In genomic region chr19:44554490-44554860, GRCm38 (mm10) we compare ENCODE assay signal across 8 mouse cellular contexts. TPM values are rescaled to one million over a fixed set of nuclear protein-coding genes. Genes with fewer than 3 reads are reported as not detected.
DNase-seq lines count a peak whose midpoint lies in the region; ATAC-seq and TF ChIP-seq lines count a peak whose summit lies in the region.

No protein-coding gene starts in this region.

- no peaks in the 10 kb centered on the region for H3K9me3 ChIP-seq in heart, embryonic 12.5 days (replicated peaks)
- no peaks in the 10 kb centered on the region for H3K9me3 ChIP-seq in E14TG2a.4 (ENCODE audit: low read length)
- no peaks in the 10 kb centered on the region for H3K9me3 ChIP-seq in forebrain, embryonic 15.5 days
- no peaks in the 10 kb centered on the region for H3K9me3 ChIP-seq in liver, postnatal 0 days (ENCODE audit: low read length)

- H3K4me2 ChIP-seq in heart, embryonic 12.5 days, result peak overlapping the region; percentile 95
- peak overlapping the region; percentile 68 for H3K4me2 ChIP-seq in forebrain, embryonic 15.5 days (replicated peaks)
- peak overlapping the region; percentile 84 for H3K4me2 ChIP-seq in liver, postnatal 0 days (ENCODE audit: low read depth, low read length)

- no peak for DNase-seq in heart, postnatal 14 days
- DNase-seq in liver, postnatal 0 days, result no peak
- DNase-seq in right cerebral cortex, adult 18-20 months, result no peak
- DNase-seq in embryo, embryonic 10 days (ENCODE audit: low spot score), result no peak
- no peak for DNase-seq in adrenal gland, postnatal 4 days (ENCODE audit: low spot score in 2 of 2)

- WGBS in heart, embryonic 12.5 days, result 3% methylated on average over 8 of the region's 8 CpGs
- WGBS in forebrain, embryonic 15.5 days, result 5% methylated on average over 8 of the region's 8 CpGs
- WGBS in liver, postnatal 0 days (ENCODE audit: insufficient replicate concordance), result 3% methylated on average over 8 of the region's 8 CpGs

- H3K27me3 ChIP-seq in heart, embryonic 12.5 days (replicated peaks), result no peaks in the 10 kb centered on the region
- H3K27me3 ChIP-seq in E14TG2a.4 (ENCODE audit: insufficient read depth, low read length), result no peaks in the 10 kb centered on the region
- H3K27me3 ChIP-seq in forebrain, embryonic 15.5 days, result peaks cover 7% of the 10 kb centered on the region; the same call in 1 of the 2 replicates
- no peaks in the 10 kb centered on the region for H3K27me3 ChIP-seq in liver, postnatal 0 days (ENCODE audit: insufficient read depth, low read length)

- peak overlapping the region; percentile 96 for H3K9ac ChIP-seq in heart, embryonic 12.5 days
- peak overlapping the region; percentile 86 for H3K9ac ChIP-seq in forebrain, embryonic 15.5 days (replicated peaks)
- H3K9ac ChIP-seq in liver, postnatal 0 days (replicated peaks), result peak overlapping the region; percentile 93

- TF ChIP-seq CTCF in E14TG2a.4 (conservative IDR thresholded peaks at IDR 0.05; ENCODE audit: low read length), result no peak
- TF ChIP-seq CTCF in liver, postnatal 0 days (IDR thresholded peaks at IDR 0.05; ENCODE audit: low read depth), result no peak

- ATAC-seq in heart, embryonic 12.5 days (ENCODE audit: insufficient number of reproducible peaks, low FRiP score), result no peak
- ATAC-seq in forebrain, embryonic 15.5 days (replicated peaks), result peak; percentile 60
- ATAC-seq in liver, postnatal 0 days, result peak; percentile 5; the same call in 1 of the 2 replicates

- no peak for TF ChIP-seq EP300 in liver, postnatal 0 days (IDR thresholded peaks at IDR 0.05; ENCODE audit: low read depth)

- peaks cover 39% of the 10 kb centered on the region for H3K36me3 ChIP-seq in heart, embryonic 12.5 days
- peaks cover 42% of the 10 kb centered on the region for H3K36me3 ChIP-seq in E14TG2a.4 (ENCODE audit: insufficient read depth, low read length)
- H3K36me3 ChIP-seq in forebrain, embryonic 15.5 days, result peaks cover 35% of the 10 kb centered on the region
- peaks cover 39% of the 10 kb centered on the region for H3K36me3 ChIP-seq in liver, postnatal 0 days (replicated peaks; ENCODE audit: insufficient read depth, low read length)

- H3K4me1 ChIP-seq in heart, embryonic 12.5 days (replicated peaks), result peaks cover 8% of the 10 kb centered on the region; the same call in 1 of the 2 replicates
- peaks cover 19% of the 10 kb centered on the region for H3K4me1 ChIP-seq in E14TG2a.4 (replicated peaks; ENCODE audit: low read depth, low read length)
- peaks cover 21% of the 10 kb centered on the region for H3K4me1 ChIP-seq in forebrain, embryonic 15.5 days
- H3K4me1 ChIP-seq in liver, postnatal 0 days (ENCODE audit: insufficient read depth), result peaks cover 7% of the 10 kb centered on the region

- peak overlapping the region; percentile 94 for H3K4me3 ChIP-seq in heart, embryonic 12.5 days
- H3K4me3 ChIP-seq in E14TG2a.4 (replicated peaks; ENCODE audit: low read length), result peak overlapping the region; percentile 95
- H3K4me3 ChIP-seq in forebrain, embryonic 15.5 days, result peak overlapping the region; percentile 80
- peak overlapping the region; percentile 84 for H3K4me3 ChIP-seq in liver, postnatal 0 days (ENCODE audit: low read depth, low read length)

- intact Hi-C loops in heart, postnatal 14 days (cut with DNase I), result no loop called here

- peak overlapping the region; percentile 87 for H3K27ac ChIP-seq in heart, embryonic 12.5 days (ENCODE audit: poor library complexity, severe bottlenecking)
- H3K27ac ChIP-seq in forebrain, embryonic 15.5 days (replicated peaks), result 0 out of 2 replicates have a peak overlapping the region, but pooled peaks have one; percentile 62
- H3K27ac ChIP-seq in liver, postnatal 0 days (ENCODE audit: low read depth), result peak overlapping the region; percentile 74

RNA-seq across cellular contexts. Expression of gene Ndufb8, which starts 0.8 kb away (rescaled TPM):
- 824 and 832 TPM in 2 replicates for polyA plus RNA-seq in heart, embryonic 12.5 days (2016; fragmentation: Nextera tagmentation; extraction: Ambion mirVana)
- total RNA-seq in heart, postnatal 14 days (2021), result 1,000 to 10,000 TPM; 1,711 to 1,762 TPM
- polyA plus RNA-seq in forebrain, embryonic 15.5 days (2015; fragmentation: Nextera tagmentation; extraction: Ambion mirVana), result 428 and 451 TPM in 2 replicates
- 394 and 410 TPM in 2 replicates for polyA plus RNA-seq in liver, postnatal 0 days (2015; fragmentation: Nextera tagmentation; extraction: Ambion mirVana)
- total RNA-seq in adrenal gland, postnatal 4 days (2021), result 100 to 1,000 TPM; 411 to 441 TPM

RNA-seq across cellular contexts. Expression of gene Gm20538, which starts 1.8 kb away (rescaled TPM):
- polyA plus RNA-seq in heart, embryonic 12.5 days (2016; fragmentation: Nextera tagmentation; extraction: Ambion mirVana), result not detected in 2 replicates
- not detected for total RNA-seq in heart, postnatal 14 days (2021)
- polyA plus RNA-seq in forebrain, embryonic 15.5 days (2015; fragmentation: Nextera tagmentation; extraction: Ambion mirVana), result not detected in 2 replicates
- not detected in 2 replicates for polyA plus RNA-seq in liver, postnatal 0 days (2015; fragmentation: Nextera tagmentation; extraction: Ambion mirVana)
- not detected for total RNA-seq in adrenal gland, postnatal 4 days (2021)

RNA-seq across cellular contexts. Expression of gene Hif1an, which starts 8.2 kb away (rescaled TPM):
- 40.8 TPM in 2 replicates for polyA plus RNA-seq in heart, embryonic 12.5 days (2016; fragmentation: Nextera tagmentation; extraction: Ambion mirVana)
- total RNA-seq in heart, postnatal 14 days (2021), result 10 to 100 TPM; 51.8 to 53.5 TPM
- polyA plus RNA-seq in forebrain, embryonic 15.5 days (2015; fragmentation: Nextera tagmentation; extraction: Ambion mirVana), result 30.6 and 31.1 TPM in 2 replicates
- 5.3 and 6.8 TPM in 2 replicates for polyA plus RNA-seq in liver, postnatal 0 days (2015; fragmentation: Nextera tagmentation; extraction: Ambion mirVana)
- total RNA-seq in adrenal gland, postnatal 4 days (2021), result 10 to 100 TPM; 45.1 to 45.5 TPM

RNA-seq across cellular contexts. Expression of gene Sec31b, which starts 8.8 kb away (rescaled TPM):
- 1.5 and 2.1 TPM in 2 replicates for polyA plus RNA-seq in heart, embryonic 12.5 days (2016; fragmentation: Nextera tagmentation; extraction: Ambion mirVana)
- 1 to 10 TPM; 4.7 to 5.2 TPM for total RNA-seq in heart, postnatal 14 days (2021)
- 0.08 and 0.09 TPM in 2 replicates for polyA plus RNA-seq in forebrain, embryonic 15.5 days (2015; fragmentation: Nextera tagmentation; extraction: Ambion mirVana)
- polyA plus RNA-seq in liver, postnatal 0 days (2015; fragmentation: Nextera tagmentation; extraction: Ambion mirVana), result 0.54 and 0.57 TPM in 2 replicates
- 1 to 10 TPM; 4.5 to 5.8 TPM for total RNA-seq in adrenal gland, postnatal 4 days (2021)
